Mouse (Mus musculus) cerebellum, adult 9-11 months (tissue): ENCODE measurements around the gene Cldn15.
A peak's percentile ranks its signal among the peaks of the same experiment; 100 is the strongest.

Source experiments
- DNase-seq: peaks from one replicate; pipeline ENCODE4 v3.0.0; 2022

Cldn15 gene

DNA sequence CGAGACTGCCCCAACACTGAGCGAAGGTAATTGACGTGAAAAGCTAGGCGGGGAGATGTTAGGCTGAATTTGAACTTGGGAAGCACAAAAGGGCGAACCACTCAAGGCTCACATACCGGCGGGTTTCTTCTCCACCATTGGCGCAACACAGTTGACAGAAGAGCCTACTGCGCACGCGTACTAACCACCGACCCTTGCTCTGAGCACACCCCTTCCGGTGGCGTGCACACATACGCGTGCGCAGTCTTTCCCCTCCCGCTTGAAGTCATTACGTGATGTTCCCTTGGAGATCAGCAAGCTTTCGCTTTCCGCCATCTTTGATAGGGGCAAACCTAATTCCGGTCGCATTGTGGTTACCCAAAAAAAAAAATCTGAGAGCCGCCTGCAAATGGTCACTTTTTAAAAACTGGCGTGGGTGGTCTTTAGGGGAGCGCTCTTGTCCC lies 20.3 kb downstream of the Cldn15 start, which contains the start of gene Plod3:
TSS of gene Plod3 (plus strand) at position 325 of the 443 bp plus-strand sequence.
- peak; percentile 98 for DNase-seq

DNA sequence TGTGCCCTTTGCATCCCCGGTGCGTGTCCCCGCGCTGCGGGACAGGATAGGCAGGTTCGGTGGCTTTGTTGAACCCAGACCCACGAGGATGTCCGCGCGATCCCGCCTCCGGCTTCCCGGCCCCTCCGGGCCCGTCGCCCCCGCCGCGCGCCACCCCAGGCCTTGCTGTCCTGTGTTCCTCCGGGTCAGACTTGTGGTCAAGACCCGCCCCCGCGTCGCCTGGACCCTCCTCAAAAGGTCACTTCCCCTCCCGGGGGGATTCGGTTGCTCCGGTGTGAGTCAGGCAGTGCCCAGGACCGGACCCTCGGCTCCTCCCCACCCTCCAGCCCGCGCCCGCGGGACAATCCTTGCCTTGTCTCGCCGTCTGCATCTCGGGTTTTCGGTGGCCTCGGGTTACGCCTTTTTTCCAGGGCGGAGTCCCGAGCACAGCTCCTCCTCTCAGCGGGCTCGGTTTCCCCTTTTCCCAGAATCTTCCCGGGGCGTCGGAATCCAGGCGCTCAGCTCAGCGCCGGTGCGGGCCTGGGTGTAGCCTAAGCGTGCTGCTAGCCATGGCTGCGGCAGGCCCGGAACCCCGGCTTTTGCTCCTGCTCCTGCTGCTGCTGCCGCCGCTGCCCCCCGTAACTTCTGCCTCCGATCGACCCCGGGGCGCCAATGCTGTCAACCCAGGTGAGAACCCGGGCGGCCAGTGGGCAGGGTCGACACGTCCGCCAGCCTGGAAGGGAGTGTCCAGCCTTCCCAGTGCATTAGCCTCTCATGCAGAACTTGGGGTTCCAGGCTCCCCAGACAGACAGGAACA lies 20.9 kb downstream of the Cldn15 start:
- peak; percentile 89 for DNase-seq

DNA sequence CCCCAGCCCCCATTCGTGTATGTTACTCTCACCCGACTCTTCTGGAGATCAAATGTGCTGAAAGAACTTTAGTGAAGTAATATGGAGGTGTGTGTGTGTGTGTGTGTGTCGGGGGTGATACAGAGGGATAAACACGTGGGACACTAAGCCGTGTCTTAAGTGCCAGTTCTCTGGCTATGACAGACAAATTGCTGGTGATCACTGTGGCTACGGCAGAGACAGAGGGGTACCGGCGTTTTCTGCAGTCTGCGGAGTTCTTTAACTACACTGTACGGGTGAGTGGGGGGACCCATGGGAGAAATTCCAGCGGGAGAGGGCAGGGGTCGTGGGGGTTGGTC lies 21.5 kb downstream of the Cldn15 start, which contains the start of gene Znhit1:
TSS of gene Znhit1 (minus strand) at position 88 of the 338 bp plus-strand sequence.
- no peak for DNase-seq

DNA sequence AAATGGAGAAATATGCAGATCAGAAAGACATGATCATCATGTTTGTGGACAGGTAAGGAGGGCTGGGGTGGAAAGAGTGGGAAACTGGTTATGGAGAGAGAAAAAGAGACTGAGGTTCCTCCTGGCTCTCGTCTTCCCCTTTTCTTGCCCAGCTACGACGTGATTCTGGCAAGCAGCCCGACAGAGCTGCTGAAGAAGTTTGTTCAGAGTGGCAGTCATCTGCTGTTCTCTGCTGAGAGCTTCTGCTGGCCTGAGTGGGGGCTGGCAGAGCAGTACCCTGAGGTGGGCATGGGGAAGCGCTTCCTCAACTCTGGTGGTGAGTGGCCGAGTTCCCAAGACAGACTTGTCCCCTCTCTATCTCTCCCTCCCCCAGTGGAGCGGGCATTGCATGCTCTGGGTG lies 22.0 kb downstream of the Cldn15 start:
- DNase-seq: peak; percentile 60

DNA sequence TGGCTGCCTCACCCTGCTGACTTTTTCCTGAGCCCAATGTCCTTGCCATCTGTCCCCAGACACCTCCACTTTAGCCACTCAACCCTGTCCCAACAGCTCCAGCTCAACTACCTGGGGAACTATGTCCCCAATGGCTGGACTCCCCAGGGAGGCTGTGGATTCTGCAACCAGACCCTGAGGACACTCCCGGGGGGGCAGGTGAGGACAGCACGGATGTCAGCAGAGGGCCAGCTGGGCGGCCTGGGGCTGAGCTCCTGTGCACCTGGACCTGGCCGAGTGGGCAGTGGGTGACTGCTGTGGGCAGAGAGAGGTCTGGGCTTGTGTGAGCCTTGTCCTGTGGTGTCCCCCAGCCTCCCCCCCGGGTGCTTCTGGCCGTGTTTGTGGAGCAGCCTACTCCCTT lies 23.4 kb downstream of the Cldn15 start:
- peak; percentile 45 for DNase-seq

DNA sequence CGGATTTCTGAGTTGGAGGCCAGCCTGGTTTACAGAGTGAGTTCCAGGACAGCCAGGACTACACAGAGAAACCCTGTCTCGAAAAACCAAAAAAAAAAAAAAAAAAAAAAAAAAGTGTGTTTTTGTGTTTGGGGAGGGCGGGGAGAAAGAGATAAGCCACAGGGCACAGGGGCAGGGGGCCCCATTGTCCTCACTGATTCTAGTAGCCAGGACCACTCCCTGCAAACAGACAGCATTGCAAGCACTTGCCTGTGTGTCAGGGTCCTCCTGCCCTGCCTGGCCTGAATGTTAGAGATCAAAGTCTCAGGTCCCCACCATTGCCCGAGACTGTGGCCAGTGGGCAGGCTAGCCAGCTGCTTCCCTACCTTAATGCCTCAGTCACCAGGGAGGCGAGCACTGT lies 33.0 kb downstream of the Cldn15 start:
- DNase-seq: no peak

DNA sequence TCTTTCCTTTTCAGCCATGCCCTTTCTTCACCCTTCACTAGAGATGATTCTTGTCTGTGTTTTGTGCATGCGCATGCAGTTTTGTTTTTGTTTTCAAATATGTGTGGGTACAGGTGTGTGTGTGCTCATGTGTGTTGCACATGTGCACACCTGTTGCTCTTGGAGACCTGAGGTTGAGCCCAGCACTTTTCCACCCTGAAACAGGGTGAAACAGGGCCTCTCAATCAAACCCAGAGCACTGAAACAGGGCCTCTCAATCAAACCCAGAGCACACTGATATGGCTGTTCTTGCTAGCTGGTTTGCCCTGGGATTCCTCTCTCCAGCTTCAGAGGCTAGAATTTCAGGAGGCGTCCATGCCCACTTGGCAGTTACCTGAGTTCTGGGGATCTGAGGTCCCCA lies 34.2 kb downstream of the Cldn15 start:
- DNase-seq: no peak

DNA sequence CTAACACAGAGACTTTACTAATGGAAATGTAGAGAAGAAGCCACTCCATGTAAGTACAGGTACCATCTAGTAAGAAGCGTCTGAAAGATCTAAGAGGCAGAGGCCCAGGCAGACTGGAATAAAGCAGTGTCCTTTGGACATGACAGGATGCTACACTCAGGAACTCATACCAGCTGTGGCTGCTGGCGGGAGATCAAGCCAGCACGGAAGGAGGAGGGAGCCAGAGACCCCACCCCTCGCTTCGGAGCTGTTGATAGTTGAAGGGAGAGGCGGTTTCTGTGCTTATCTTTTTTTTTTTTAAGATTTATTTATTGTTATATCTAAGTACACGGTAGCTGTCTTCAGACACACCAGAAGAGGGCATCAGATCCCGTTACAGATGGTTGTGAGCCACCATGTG lies 40.9 kb downstream of the Cldn15 start:
- DNase-seq: no peak

DNA sequence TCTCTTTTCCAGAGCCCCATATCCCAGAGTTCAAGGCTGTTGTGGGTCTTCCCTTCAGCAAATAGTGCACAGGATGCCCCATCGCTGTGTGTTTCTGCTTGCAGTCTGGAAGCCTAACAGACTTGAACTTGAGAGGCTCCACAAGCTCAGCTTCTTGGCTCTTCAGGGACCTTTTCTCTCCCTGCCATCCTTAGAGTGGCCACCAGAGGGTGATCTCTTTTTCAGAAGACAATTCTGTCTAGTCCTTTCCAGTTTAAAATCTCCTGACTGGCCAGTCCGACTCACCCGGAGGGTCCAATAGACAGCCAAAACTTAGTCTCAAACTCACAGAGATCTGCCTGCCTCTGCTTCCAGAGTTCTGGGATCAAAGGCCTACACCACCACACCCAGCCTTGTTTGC lies 43.6 kb downstream of the Cldn15 start:
- DNase-seq: no peak

DNA sequence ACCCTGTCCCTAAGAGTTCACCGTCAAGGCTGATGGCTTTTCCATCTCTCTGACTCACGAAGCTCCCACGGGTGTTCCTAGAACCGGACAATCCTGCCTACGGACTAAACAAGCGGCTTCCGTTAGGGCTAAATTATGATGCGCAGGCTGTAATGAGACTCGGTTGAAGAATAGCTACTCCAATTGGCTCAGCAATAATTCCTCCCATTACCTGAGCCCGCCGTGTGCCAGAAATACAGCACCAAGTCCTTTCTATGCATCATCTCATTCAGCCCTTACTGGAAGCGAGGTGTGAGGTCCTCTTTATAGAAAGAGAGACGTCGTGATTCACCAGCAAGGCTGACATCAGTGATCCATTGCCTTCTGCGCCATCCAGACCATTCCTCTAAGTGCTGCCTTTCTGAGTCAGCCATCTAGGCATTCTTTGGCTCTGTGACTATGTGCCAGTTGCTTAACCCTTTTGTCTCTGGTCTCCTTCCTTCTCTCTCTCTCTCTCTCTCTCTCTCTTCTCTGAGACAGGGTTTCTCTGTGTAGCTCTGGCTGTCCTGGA lies 46.1 kb downstream of the Cldn15 start:
- no peak for DNase-seq

DNA sequence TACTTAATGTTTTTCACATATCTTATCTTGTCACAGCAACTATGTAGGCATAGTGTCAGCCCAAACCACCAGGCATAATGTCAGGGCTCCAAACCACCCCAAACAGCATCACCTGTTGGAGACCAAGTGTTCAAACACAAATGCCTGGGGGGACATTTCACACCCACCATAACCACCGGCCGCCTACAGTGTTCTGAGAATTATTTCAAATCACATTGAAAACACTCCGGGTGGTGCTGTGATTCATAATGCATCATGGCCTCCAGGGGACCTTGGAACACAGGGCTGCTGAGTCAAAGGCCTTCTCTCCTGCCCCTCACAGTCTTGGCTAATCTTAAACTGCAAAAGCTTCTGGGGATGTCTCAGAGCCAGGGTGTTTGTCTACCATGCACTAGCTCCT lies 49.5 kb downstream of the Cldn15 start:
- DNase-seq: no peak

DNA sequence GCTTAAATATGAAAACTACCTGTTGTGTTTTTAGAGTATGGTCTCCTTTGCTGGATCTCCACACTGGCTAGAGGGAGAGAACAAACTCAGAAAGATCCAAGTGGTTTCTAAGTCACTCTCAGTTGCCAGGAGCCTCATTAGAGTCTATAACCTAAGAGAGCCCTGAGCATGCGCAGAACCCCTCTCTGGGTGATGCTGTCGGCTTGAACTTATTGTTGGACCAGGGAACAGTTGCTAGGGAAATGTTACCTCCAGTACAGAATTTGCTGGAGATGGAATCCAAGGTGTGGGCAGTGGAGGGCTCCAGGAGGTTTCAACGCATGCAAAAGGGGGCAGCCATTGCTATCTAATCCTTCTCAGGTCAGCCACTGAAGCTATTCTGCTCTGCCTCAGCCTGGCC lies 57.9 kb downstream of the Cldn15 start:
- DNase-seq: no peak

DNA sequence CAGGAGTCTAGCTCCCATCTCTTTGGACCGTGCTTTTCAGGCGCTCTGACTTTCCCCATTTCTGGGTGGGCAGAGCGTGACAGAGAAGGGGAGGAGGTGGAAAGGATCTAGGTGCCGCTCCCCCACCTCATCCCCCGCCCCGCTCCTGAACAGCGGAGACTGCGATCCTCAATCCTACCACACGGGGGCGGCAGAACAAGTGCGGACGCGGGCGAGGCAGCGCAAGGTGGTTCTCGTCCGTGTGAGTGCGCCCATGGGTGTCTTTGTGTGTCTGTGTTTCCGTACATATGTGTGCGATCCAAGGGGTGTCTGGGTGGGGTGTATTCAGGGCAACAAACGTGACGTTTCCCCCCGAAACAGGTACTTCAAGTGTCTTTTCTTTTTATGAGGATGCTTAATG lies 58.7 kb downstream of the Cldn15 start:
- peak; percentile 53 for DNase-seq
